Mouse (Mus musculus) intestine, embryonic 14.5 days (tissue): Measurements from ENCODE around the gene Tmsb15l. TPM values are rescaled to one million over a fixed set of nuclear protein-coding genes. Genes with fewer than 3 reads are reported as not detected.
"Not testable (repeated sequence)": the region's sequence is repeated elsewhere in the genome, so short reads cannot be mapped to it uniquely, and the experiment has no call there.

Experiments used
- ATAC-seq: fragments of 200-750 bp; cut with Nextera tagmentation; replicated peaks from 2 replicates; pipeline ENCODE4 v1.8.0; 2017; ENCODE audit warnings: low read depth, moderate number of reproducible peaks, moderate TSS enrichment, moderate library complexity; ENCODE audit not compliant: low FRiP score, low TSS enrichment
- DNase-seq: peaks from one replicate; pipeline ENCODE4 v3.0.0-alpha.2; 2018; ENCODE audit warnings: low spot score
- H3K27ac ChIP-seq: fragments of 300-500 bp; sonication (generic); 2 replicates; pipeline ENCODE4 v1.5.1; 2014; ENCODE audit warnings: low read depth, mild to moderate bottlenecking, control low read depth
- H3K27me3 ChIP-seq: fragments of 300-500 bp; sonication (generic); replicated peaks from 2 replicates; pipeline ENCODE4 v1.6.1; 2014; ENCODE audit warnings: low read length, control low read depth; ENCODE audit not compliant: control insufficient read depth, insufficient read depth
- H3K36me3 ChIP-seq: fragments of 300-500 bp; sonication (generic); 2 replicates; pipeline ENCODE4 v1.6.1; 2014; ENCODE audit warnings: low read length, control low read depth; ENCODE audit not compliant: control insufficient read depth, insufficient read depth
- H3K4me1 ChIP-seq: fragments of 300-500 bp; sonication (generic); replicated peaks from 2 replicates; pipeline ENCODE4 v1.6.1; 2014; ENCODE audit warnings: low read length, control low read depth, mixed read lengths; ENCODE audit not compliant: control insufficient read depth, insufficient read depth
- H3K4me2 ChIP-seq: fragments of 300-500 bp; sonication (generic); 2 replicates; pipeline ENCODE4 v1.6.1; 2014; ENCODE audit warnings: low read length
- H3K4me3 ChIP-seq: fragments of 300-500 bp; sonication (generic); 2 replicates; pipeline ENCODE4 v1.5.1; 2014; ENCODE audit warnings: low read depth, low read length, control low read depth, mixed read lengths
- H3K9ac ChIP-seq: fragments of 300-500 bp; sonication (generic); 2 replicates; pipeline ENCODE4 v1.6.1; 2014; ENCODE audit warnings: mild to moderate bottlenecking, low read length
- H3K9me3 ChIP-seq: fragments of 300-500 bp; sonication (generic); 2 replicates; pipeline ENCODE4 v1.6.1; 2016; ENCODE audit warnings: low read length, control low read depth; ENCODE audit not compliant: control insufficient read depth
- WGBS: fragments of 180-500 bp; shearing (Covaris S2); extraction: QIAGEN DNeasy Blood & Tissue Kit; methylation state at CpG from one replicate; pipeline ENCODE4 v1.1.7; 2014; 5-methylcytosine and 5-hydroxymethylcytosine counted together
- polyA plus RNA-seq: library from polyadenylated mRNA; unstranded; fragments of >200 nt; fragmentation: Nextera tagmentation; extraction: Ambion mirVana; gene quantifications from 2 replicates; pipeline ENCODE4 v1.2.1, GENCODE M21; 2014

Tmsb15l gene
- polyA plus RNA-seq, 1 experiment from 2014 or later: 5.1 TPM

DNA sequence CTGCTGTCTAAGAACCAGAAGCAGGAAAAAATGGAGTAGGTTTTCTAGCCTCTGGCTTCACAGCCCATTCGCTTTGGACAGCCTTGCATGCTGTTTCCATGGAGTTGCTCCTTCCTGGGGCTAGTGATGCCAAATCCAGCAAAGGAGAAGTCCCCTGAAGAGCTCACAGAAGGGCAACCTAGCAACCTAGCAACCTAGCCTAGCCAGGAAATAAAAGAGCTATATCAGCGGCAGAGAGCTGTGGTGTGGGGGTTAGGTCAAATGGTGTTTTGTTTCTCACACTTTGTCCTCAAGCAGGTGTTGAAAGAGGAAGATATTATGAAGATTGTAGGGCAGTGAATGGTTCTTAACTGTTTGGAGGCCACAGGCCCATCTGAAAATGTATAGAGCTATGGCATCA, 14.6 kb upstream of the Tmsb15l start:
- Histone ChIP-seq H3K27ac (no peak overlapping the region), H3K27me3 (peaks cover 18% of the 10 kb centered on the region; the same call in 1 of the 2 replicates), H3K4me1 (no peaks in the 10 kb centered on the region), H3K4me2 (no peak overlapping the region), H3K9me3 (no peaks in the 10 kb centered on the region), H3K9ac (no peak overlapping the region), H3K36me3 (no peaks in the 10 kb centered on the region), H3K4me3 (no peak overlapping the region)
- ATAC-seq: no peak
- 63% methylated on average over 2 of the region's 2 CpGs for WGBS
- no peak for DNase-seq

GRCm38 (mm10) chrX:136986039-136986438, 9.4 kb upstream of the Tmsb15l start:
- Histone ChIP-seq H3K9ac (no peak overlapping the region), H3K4me1 (no peaks in the 10 kb centered on the region), H3K36me3 (no peaks in the 10 kb centered on the region), H3K27ac (no peak overlapping the region), H3K27me3 (no peaks in the 10 kb centered on the region), H3K4me2 (no peak overlapping the region), H3K9me3 (no peaks in the 10 kb centered on the region), H3K4me3 (no peak overlapping the region)
- DNase-seq (no peak), ATAC-seq (no peak)

- Histone ChIP-seq H3K9ac (no peak overlapping the region), H3K4me2 (no peak overlapping the region), H3K4me3 (no peak overlapping the region), H3K27ac (no peak overlapping the region), H3K9me3 (no peaks in the 10 kb centered on the region), H3K4me1 (no peaks in the 10 kb centered on the region), H3K27me3 (no peaks in the 10 kb centered on the region), H3K36me3 (no peaks in the 10 kb centered on the region)
- DNase-seq (no peak), ATAC-seq (no peak)
Measured at GRCm38 (mm10) chrX:136978616-136979015, 1.9 kb upstream of the Tmsb15l start.

DNA sequence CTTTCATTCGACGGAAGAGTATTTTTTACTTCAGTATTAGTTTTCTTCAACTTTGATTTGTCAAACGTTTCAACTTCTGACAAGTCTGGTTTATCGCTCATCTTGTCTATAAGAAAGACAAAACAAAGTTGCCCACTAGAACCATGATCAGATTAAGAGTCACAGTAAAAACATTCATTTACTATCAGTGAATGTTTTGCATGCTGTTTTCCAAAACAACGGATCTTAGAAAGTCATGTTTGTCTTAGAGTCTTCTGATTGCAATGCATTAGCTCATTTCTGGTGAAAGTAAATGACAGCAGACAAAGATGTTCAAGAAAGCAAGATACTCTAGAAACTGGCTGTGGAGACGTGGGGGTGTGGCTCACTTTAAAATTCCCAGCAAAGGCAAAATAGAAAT, 1.3 kb downstream of the Tmsb15l start, which contains the start of gene Tmsb15b2:
Gene Tmsb15b2 (minus strand): TSS at position 101 of the 400 bp plus-strand sequence.
- not testable (repeated sequence) for H3K36me3 ChIP-seq, ATAC-seq, H3K27me3 ChIP-seq, H3K27ac ChIP-seq, H3K9me3 ChIP-seq, DNase-seq, H3K4me1 ChIP-seq
- 90% methylated on average over 6 of the region's 6 CpGs for WGBS
- peak within 1 kb of the TSS; percentile 41 for H3K4me3 ChIP-seq
- peak within 1 kb of the TSS; percentile 30; the same call in 1 of the 2 replicates for H3K9ac ChIP-seq
- peak within 1 kb of the TSS; percentile 49 for H3K4me2 ChIP-seq

DNA sequence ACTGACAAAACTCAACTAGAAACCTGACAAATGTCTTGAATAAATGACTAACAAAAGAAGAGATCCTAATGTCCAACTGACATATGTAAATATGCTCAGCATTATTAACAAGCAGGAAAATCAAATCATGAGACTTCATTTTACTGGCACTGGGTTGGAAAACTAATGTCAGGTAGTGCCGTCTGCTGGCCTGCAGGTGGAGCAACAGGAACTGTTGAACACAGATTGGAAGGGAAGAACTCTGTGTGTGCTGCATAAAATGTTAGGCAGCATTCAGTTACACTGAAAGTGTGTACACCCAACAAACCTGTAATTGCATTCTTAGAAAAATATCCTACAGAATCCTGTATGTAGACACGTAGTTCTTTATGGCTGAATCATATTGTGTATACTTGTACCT, 17.0 kb downstream of the Tmsb15l start:
- no peaks in the 10 kb centered on the region for H3K36me3 ChIP-seq

GRCm38 (mm10) chrX:136958300-136958699, 18.4 kb downstream of the Tmsb15l start:
- WGBS: 61% methylated on average over 5 of the region's 5 CpGs
- ATAC-seq: not testable (repeated sequence)

More for the DNA sequence above, 17.0 kb downstream of the Tmsb15l start:
- Histone ChIP-seq H3K4me3 (no peak overlapping the region), H3K9me3 (no peaks in the 10 kb centered on the region), H3K4me2 (no peak overlapping the region), H3K27ac (no peak overlapping the region), H3K4me1 (no peaks in the 10 kb centered on the region), H3K9ac (no peak overlapping the region), H3K27me3 (no peaks in the 10 kb centered on the region)
- ATAC-seq (no peak), DNase-seq (no peak)
- 23% methylated on average over 2 of the region's 2 CpGs for WGBS

GRCm38 (mm10) chrX:136957583-136958279, 18.9 kb downstream of the Tmsb15l start:
- H3K36me3 ChIP-seq, H3K9ac ChIP-seq, H3K4me1 ChIP-seq, DNase-seq, H3K27me3 ChIP-seq, H3K9me3 ChIP-seq, H3K27ac ChIP-seq: not testable (repeated sequence)
- Histone ChIP-seq H3K4me2 (peak overlapping the region; percentile 32; the same call in 1 of the 2 replicates), H3K4me3 (peak overlapping the region; percentile 25)
- 20% methylated on average over 13 of the region's 13 CpGs for WGBS
- ATAC-seq: peak; percentile 98

More at GRCm38 (mm10) chrX:136958300-136958699, 18.4 kb downstream of the Tmsb15l start:
- H3K27me3 ChIP-seq, DNase-seq, H3K36me3 ChIP-seq, H3K27ac ChIP-seq, H3K9ac ChIP-seq, H3K9me3 ChIP-seq, H3K4me1 ChIP-seq: not testable (repeated sequence)
- Histone ChIP-seq H3K4me2 (peak overlapping the region; percentile 32; the same call in 1 of the 2 replicates), H3K4me3 (peak overlapping the region; percentile 8; the same call in 1 of the 2 replicates)

DNA sequence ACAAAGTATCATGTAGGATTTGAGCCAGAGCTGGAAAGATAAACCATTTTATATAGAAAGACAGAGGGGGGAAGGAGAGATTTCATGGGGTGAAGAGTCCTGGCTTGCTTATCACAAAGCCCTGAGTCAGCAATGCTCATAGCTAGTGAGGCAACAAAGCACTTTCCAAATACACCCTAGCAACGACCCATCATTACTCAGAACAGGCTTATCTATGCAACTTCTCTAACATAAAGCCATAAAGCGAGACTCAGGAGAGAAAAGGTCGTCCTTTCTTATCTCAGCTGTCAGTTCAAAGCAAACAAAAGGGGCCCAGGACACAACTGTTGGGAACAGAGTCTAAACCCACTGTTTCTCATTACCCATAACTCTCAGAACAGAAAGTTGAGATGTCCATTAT, 38.7 kb downstream of the Tmsb15l start:
- H3K36me3 ChIP-seq: no peaks in the 10 kb centered on the region
- no peak overlapping the region for H3K4me3 ChIP-seq
- H3K27ac ChIP-seq: no peak overlapping the region
- WGBS: 14% methylated on average over 3 of the region's 3 CpGs
- no peak for DNase-seq
- ATAC-seq: peak; percentile 75
- no peaks in the 10 kb centered on the region for H3K9me3 ChIP-seq
- H3K9ac ChIP-seq: no peak overlapping the region
- H3K4me1 ChIP-seq: no peaks in the 10 kb centered on the region
- H3K4me2 ChIP-seq: no peak overlapping the region
- no peaks in the 10 kb centered on the region for H3K27me3 ChIP-seq

GRCm38 (mm10) chrX:136927031-136927430, 49.6 kb downstream of the Tmsb15l start, which contains the start of gene H2bfm:
Gene H2bfm, plus strand, starts transcription at chrX:136927325.
- Histone ChIP-seq H3K27me3 (no peaks in the 10 kb centered on the region), H3K4me3 (no peak within 1 kb of the TSS), H3K9ac (no peak within 1 kb of the TSS), H3K9me3 (no peaks in the 10 kb centered on the region), H3K4me1 (no peaks in the 10 kb centered on the region), H3K27ac (no peak within 1 kb of the TSS), H3K4me2 (no peak within 1 kb of the TSS), H3K36me3 (no peaks in the 10 kb centered on the region)
- no peak for ATAC-seq
- DNase-seq: no peak
- WGBS: 92% methylated on average over 14 of the region's 14 CpGs
